Mouse (Mus musculus) hindbrain, postnatal 0 days (tissue): ENCODE data around the gene Rps3. TPM values are rescaled to one million over a fixed set of nuclear protein-coding genes. Genes with fewer than 3 reads are reported as not detected.

Source experiments
- ATAC-seq: fragments of 200-750 bp; cut with Nextera tagmentation; 2 replicates; pipeline ENCODE4 v1.8.0; 2017; ENCODE audit warnings: mild to moderate bottlenecking, moderate TSS enrichment, moderate library complexity
- DNase-seq: peaks from one replicate; pipeline ENCODE4 v3.0.0-alpha.2; 2015; ENCODE audit warnings: low spot score
- H3K27ac ChIP-seq: fragments of 300-500 bp; sonication (generic); 2 replicates; pipeline ENCODE4 v1.5.1; 2014; ENCODE audit warnings: mild to moderate bottlenecking
- H3K27me3 ChIP-seq: fragments of 300-500 bp; sonication (generic); 2 replicates; pipeline ENCODE4 v1.6.1; 2014; ENCODE audit warnings: low read length, mixed read lengths; ENCODE audit not compliant: insufficient read depth
- H3K36me3 ChIP-seq: fragments of 300-500 bp; sonication (generic); 2 replicates; pipeline ENCODE4 v1.6.1; 2014; ENCODE audit warnings: low read length, mixed read lengths; ENCODE audit not compliant: insufficient read depth
- H3K4me1 ChIP-seq: fragments of 300-500 bp; sonication (generic); 2 replicates; pipeline ENCODE4 v1.6.1; 2014; ENCODE audit warnings: antibody characterized with exemption, low read length, mixed read lengths; ENCODE audit not compliant: insufficient read depth
- H3K4me2 ChIP-seq: fragments of 300-500 bp; sonication (generic); 2 replicates; pipeline ENCODE4 v1.6.1; 2014; ENCODE audit warnings: low read depth, mild to moderate bottlenecking, low read length, moderate library complexity, mixed read lengths
- H3K4me3 ChIP-seq: fragments of 300-500 bp; sonication (generic); 2 replicates; pipeline ENCODE4 v1.5.1; 2014; ENCODE audit warnings: low read length
- H3K9ac ChIP-seq: fragments of 300-500 bp; sonication (generic); replicated peaks from 2 replicates; pipeline ENCODE4 v1.6.1; 2014; ENCODE audit warnings: mild to moderate bottlenecking, low read length, moderate library complexity, mixed read lengths
- H3K9me3 ChIP-seq: fragments of 300-500 bp; sonication (generic); 2 replicates; pipeline ENCODE4 v1.6.1; 2016; ENCODE audit warnings: low read length, mixed read lengths
- CTCF ChIP-seq: IDR thresholded peaks from 2 replicates; pipeline ENCODE4 v1.5.1; 2016; ENCODE audit warnings: antibody characterized with exemption, control low read depth, low read depth
- WGBS: fragments of 180-500 bp; shearing (Covaris S2); extraction: QIAGEN DNeasy Blood & Tissue Kit; methylation state at CpG from one replicate; pipeline ENCODE4 v1.1.7; 2014; 5-methylcytosine and 5-hydroxymethylcytosine counted together
- polyA plus RNA-seq: library from polyadenylated mRNA; unstranded; fragments of >200 nt; fragmentation: Nextera tagmentation; extraction: Ambion mirVana; gene quantifications from 2 replicates; pipeline ENCODE4 v1.2.1, GENCODE M21; 2015
- total RNA-seq: library from RNA; depleted of rRNA; stranded (reverse); fragments of >200 nt; gene quantifications from 2 replicates; pipeline ENCODE4 v1.2.3, GENCODE M21; 2014

Gene Rps3
- total and polyA plus RNA-seq, 2 experiments from 2014 or later, result 459 to 526 TPM

DNA sequence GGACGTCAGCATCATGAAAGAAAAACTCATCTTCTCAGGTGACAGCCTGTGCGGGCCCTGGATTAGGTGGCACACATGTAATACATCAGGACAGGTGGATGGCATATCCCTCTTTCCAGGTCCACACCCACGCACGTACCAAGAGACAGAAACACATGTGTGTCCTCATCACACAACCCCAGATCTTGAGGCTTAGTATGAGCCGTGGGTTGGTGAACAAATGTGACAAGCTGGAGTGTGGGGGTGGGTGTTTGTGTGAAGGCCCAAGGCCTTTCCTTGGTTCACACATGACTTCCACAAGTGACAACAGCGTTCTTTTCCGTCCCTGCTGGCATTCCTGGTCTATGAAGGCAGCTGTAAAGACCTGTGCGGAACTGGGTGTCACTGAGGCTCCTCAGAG lies 24.7 kb downstream of the Rps3 start:
- WGBS, result 91% methylated on average over 8 of the region's 8 CpGs
- DNase-seq, result no peak
- TF ChIP-seq CTCF, result no peak

DNA sequence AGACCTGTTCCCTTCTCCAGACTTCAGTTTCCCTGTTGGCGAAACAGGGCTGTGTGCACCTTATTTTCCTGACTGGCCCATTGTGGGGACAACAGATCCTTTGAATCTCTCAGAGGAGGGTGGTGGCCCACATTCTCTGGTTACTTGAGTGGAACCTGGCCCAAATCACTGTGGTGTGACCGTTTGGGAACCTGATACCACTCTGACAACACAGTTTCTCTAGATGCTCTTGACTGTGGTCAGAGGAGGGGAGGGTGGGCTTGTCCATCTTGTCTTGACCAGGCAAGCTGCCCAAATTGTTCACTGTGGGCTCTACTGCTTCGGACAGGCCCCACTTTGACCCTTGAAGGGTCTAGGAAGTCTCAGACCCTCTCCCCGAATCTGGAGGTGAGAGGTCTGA lies 29.5 kb downstream of the Rps3 start:
- 74% methylated on average over 4 of the region's 4 CpGs for WGBS
- ATAC-seq, result no peak
- H3K4me1 ChIP-seq, result no peaks in the 10 kb centered on the region
- no peak overlapping the region for H3K4me2 ChIP-seq
- H3K9me3 ChIP-seq, result no peaks in the 10 kb centered on the region
- H3K27ac ChIP-seq, result no peak overlapping the region
- H3K27me3 ChIP-seq, result no peaks in the 10 kb centered on the region
- no peak overlapping the region for H3K4me3 ChIP-seq
- H3K36me3 ChIP-seq, result 0 out of 2 replicates have a peak, but pooled peaks cover 4% of the 10 kb centered on the region
- no peak overlapping the region for H3K9ac ChIP-seq
- no peak for DNase-seq
- no peak for TF ChIP-seq CTCF

More for the DNA sequence above, 24.7 kb downstream of the Rps3 start:
- Histone ChIP-seq H3K27ac (no peak overlapping the region), H3K4me3 (no peak overlapping the region), H3K4me2 (no peak overlapping the region), H3K9me3 (no peaks in the 10 kb centered on the region), H3K9ac (no peak overlapping the region), H3K36me3 (peaks cover 8% of the 10 kb centered on the region; the same call in 1 of the 2 replicates), H3K27me3 (no peaks in the 10 kb centered on the region), H3K4me1 (no peaks in the 10 kb centered on the region)
- no peak for ATAC-seq

DNA sequence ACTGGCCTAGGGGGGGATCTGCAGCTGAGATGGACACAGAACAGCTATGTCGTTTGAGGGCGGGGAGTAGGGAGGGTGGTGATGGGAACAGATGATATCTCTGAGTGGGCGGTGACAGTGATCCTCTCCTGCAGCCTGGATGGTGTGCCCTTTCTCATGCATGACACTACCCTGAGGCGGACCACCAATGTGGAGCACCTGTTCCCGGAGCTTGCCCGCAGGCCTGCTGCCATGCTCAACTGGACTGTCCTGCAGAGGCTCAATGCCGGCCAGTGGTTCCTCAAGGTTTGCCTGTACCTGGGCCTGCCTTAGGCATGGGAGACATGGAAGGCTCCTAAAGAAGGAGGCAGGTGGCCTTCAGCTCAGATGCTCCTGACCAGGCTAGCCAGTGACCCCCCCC lies 30.7 kb downstream of the Rps3 start:
- no peak overlapping the region for H3K4me2 ChIP-seq
- no peak overlapping the region for H3K27ac ChIP-seq
- no peak for DNase-seq
- 0 out of 2 replicates have a peak, but pooled peaks cover 4% of the 10 kb centered on the region for H3K36me3 ChIP-seq
- H3K4me3 ChIP-seq, result no peak overlapping the region
- ATAC-seq, result no peak
- WGBS, result 84% methylated on average over 7 of the region's 7 CpGs
- no peaks in the 10 kb centered on the region for H3K27me3 ChIP-seq
- TF ChIP-seq CTCF, result no peak
- no peaks in the 10 kb centered on the region for H3K9me3 ChIP-seq
- no peak overlapping the region for H3K9ac ChIP-seq
- H3K4me1 ChIP-seq, result no peaks in the 10 kb centered on the region

DNA sequence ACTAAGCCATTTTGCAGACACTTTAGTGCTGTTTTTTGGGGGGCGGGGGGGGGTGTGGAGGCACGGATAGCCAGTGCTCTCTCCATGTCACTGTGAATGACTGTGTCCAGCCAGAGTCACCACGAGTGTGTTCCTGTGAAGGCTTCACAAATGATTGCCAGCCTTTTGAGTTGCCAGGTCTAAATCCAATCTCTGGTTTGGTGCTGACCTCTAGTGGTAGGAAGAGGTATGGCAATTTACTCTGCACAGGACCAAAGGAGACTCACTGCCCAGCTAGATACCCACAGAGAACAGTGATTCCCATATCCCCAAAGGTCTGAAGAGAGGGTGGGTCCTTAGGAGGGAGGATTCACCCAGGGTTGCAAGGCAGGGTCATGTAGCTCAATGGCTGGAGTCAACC lies 32.8 kb downstream of the Rps3 start:
- peak; percentile 95 for TF ChIP-seq CTCF
- DNase-seq (peak; percentile 91), ATAC-seq (peak; percentile 61)
- 0% methylated on average over 3 of the region's 3 CpGs for WGBS
- no peak overlapping the region for H3K4me3 ChIP-seq
- H3K4me2 ChIP-seq, result no peak overlapping the region
- 0 out of 2 replicates have a peak, but pooled peaks cover 3% of the 10 kb centered on the region for H3K4me1 ChIP-seq
- no peak overlapping the region for H3K9ac ChIP-seq
- H3K27ac ChIP-seq, result no peak overlapping the region
- no peaks in the 10 kb centered on the region for H3K9me3 ChIP-seq
- no peaks in the 10 kb centered on the region for H3K36me3 ChIP-seq
- H3K27me3 ChIP-seq, result no peaks in the 10 kb centered on the region

DNA sequence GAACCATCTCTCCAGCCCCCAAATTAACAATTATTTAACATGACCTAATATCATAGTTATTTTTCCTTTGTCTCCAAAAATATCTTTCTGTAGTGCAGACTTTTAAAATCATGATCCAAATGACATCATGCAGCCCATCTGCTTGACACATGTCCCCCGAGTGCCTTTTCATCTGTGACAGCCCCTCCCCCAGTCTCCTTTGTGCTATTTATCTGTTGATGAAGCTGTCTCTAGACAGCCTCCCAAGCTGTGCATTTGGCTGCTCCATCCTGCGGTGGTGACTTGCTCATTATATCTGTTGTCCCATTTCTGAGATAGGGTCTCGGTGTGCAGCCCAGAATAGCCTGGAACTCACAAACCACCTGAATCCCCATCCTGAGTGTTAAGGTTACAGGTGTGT lies 33.8 kb downstream of the Rps3 start:
- no peaks in the 10 kb centered on the region for H3K36me3 ChIP-seq
- no peak overlapping the region for H3K4me2 ChIP-seq
- no peak overlapping the region for H3K9ac ChIP-seq
- DNase-seq (peak; percentile 62), ATAC-seq (no peak; the same call in 1 of the 2 replicates)
- WGBS, result 15% methylated on average over 3 of the region's 3 CpGs
- no peak for TF ChIP-seq CTCF
- no peaks in the 10 kb centered on the region for H3K27me3 ChIP-seq
- H3K4me3 ChIP-seq, result no peak overlapping the region
- H3K27ac ChIP-seq, result no peak overlapping the region
- no peaks in the 10 kb centered on the region for H3K9me3 ChIP-seq
- 0 out of 2 replicates have a peak, but pooled peaks cover 3% of the 10 kb centered on the region for H3K4me1 ChIP-seq

DNA sequence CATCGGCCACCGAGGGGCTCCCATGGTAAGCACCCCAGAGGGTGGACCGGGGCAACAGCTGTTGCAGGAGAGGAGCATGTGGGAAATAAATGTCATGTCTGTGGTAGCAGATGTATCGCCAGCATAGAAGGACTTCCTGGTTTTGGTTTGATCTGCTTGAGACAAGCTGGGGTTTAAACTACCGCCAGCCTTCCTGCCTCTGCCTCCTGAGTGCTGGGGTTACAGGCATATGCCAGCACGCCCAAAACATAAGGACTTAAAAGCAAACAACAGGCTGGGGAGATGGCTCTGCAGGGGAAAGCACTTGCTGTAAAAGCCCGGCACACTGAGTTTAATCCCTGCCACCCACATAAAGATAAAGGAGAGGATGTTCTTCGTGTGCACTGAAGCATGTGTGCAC lies 34.5 kb downstream of the Rps3 start:
- no peak for TF ChIP-seq CTCF
- ATAC-seq, result no peak
- peak overlapping the region; percentile 32; the same call in 1 of the 2 replicates for H3K27ac ChIP-seq

DNA sequence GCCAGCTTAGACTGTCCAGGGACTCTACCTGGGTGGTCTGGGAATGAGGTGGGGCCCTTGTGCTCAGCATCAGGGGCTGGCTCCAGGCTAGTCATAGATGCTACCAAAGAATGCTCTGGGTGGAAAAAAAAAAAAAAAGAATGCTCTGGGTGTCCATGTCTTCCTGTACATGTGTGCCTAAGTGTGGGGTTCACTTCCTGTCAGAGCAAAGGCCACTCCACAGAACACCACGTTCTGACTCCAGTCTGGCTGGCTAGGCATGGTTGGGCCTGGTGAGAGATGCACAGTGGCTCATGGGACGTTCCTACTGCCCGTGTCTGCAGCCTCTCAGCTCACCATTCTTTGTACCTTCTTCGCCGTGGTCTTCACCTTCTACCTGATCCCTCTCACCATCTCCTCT lies 34.9 kb downstream of the Rps3 start:
- ATAC-seq (no peak), DNase-seq (no peak)
- Histone ChIP-seq H3K27me3 (no peaks in the 10 kb centered on the region), H3K4me1 (0 out of 2 replicates have a peak, but pooled peaks cover 3% of the 10 kb centered on the region), H3K9me3 (no peaks in the 10 kb centered on the region), H3K27ac (peak overlapping the region; percentile 32; the same call in 1 of the 2 replicates), H3K9ac (no peak overlapping the region), H3K36me3 (no peaks in the 10 kb centered on the region), H3K4me2 (no peak overlapping the region), H3K4me3 (no peak overlapping the region)
- WGBS, result 70% methylated on average over 5 of the region's 5 CpGs
- TF ChIP-seq CTCF, result no peak

More for the DNA sequence above, 34.5 kb downstream of the Rps3 start:
- no peaks in the 10 kb centered on the region for H3K27me3 ChIP-seq
- no peak for DNase-seq
- WGBS, result 38% methylated on average over 8 of the region's 8 CpGs
- 0 out of 2 replicates have a peak, but pooled peaks cover 3% of the 10 kb centered on the region for H3K4me1 ChIP-seq
- no peaks in the 10 kb centered on the region for H3K36me3 ChIP-seq
- H3K4me2 ChIP-seq, result no peak overlapping the region
- H3K4me3 ChIP-seq, result no peak overlapping the region
- no peaks in the 10 kb centered on the region for H3K9me3 ChIP-seq
- no peak overlapping the region for H3K9ac ChIP-seq
